Mouse (Mus musculus) forebrain, embryonic 15.5 days (tissue): ENCODE results near the gene Zic5. TPM values are rescaled to one million over a fixed set of nuclear protein-coding genes. Genes with fewer than 3 reads are reported as not detected.
"Not testable (repeated sequence)": the region's sequence is repeated elsewhere in the genome, so short reads cannot be mapped to it uniquely, and the experiment has no call there.

Source experiments
- ATAC-seq: fragments of 200-750 bp; cut with Nextera tagmentation; replicated peaks from 2 replicates; pipeline ENCODE4 v1.8.0; 2017; ENCODE audit warnings: mild to moderate bottlenecking, moderate TSS enrichment, moderate library complexity
- H3K27ac ChIP-seq: fragments of 300-500 bp; sonication (generic); replicated peaks from 2 replicates; pipeline ENCODE4 v1.5.1; 2015; ENCODE audit warnings: mild to moderate bottlenecking, inconsistent platforms
- H3K27me3 ChIP-seq: fragments of 300-500 bp; sonication (generic); 2 replicates; pipeline ENCODE4 v1.6.1; 2015; ENCODE audit warnings: inconsistent platforms
- H3K36me3 ChIP-seq: fragments of 300-500 bp; sonication (generic); 2 replicates; pipeline ENCODE4 v1.6.1; 2015; ENCODE audit warnings: mild to moderate bottlenecking, inconsistent platforms
- H3K4me1 ChIP-seq: fragments of 300-500 bp; sonication (generic); 2 replicates; pipeline ENCODE4 v1.6.1; 2015; ENCODE audit warnings: inconsistent platforms
- H3K4me2 ChIP-seq: fragments of 300-500 bp; sonication (generic); replicated peaks from 2 replicates; pipeline ENCODE4 v1.6.1; 2015; ENCODE audit warnings: mild to moderate bottlenecking, inconsistent platforms
- H3K4me3 ChIP-seq: fragments of 300-500 bp; sonication (generic); 2 replicates; pipeline ENCODE4 v1.5.1; 2015; ENCODE audit warnings: mild to moderate bottlenecking, inconsistent platforms
- H3K9ac ChIP-seq: fragments of 300-500 bp; sonication (generic); replicated peaks from 2 replicates; pipeline ENCODE4 v1.6.1; 2015; ENCODE audit warnings: mild to moderate bottlenecking, inconsistent platforms
- H3K9me3 ChIP-seq: fragments of 300-500 bp; sonication (generic); 2 replicates; pipeline ENCODE4 v1.6.1; 2016; ENCODE audit warnings: inconsistent platforms
- WGBS: fragments of 180-500 bp; shearing (Covaris S2); methylation state at CpG from one replicate; pipeline ENCODE4 v1.1.7; 2015; ENCODE audit warnings: mixed read lengths; 5-methylcytosine and 5-hydroxymethylcytosine counted together
- polyA plus RNA-seq: library from polyadenylated mRNA; unstranded; fragments of >200 nt; fragmentation: Nextera tagmentation; extraction: Ambion mirVana; gene quantifications from 2 replicates; pipeline ENCODE4 v1.2.1, GENCODE M21; 2015

Gene Zic5
- polyA plus RNA-seq, 1 experiment from 2014 or later, result 14.2 TPM

DNA sequence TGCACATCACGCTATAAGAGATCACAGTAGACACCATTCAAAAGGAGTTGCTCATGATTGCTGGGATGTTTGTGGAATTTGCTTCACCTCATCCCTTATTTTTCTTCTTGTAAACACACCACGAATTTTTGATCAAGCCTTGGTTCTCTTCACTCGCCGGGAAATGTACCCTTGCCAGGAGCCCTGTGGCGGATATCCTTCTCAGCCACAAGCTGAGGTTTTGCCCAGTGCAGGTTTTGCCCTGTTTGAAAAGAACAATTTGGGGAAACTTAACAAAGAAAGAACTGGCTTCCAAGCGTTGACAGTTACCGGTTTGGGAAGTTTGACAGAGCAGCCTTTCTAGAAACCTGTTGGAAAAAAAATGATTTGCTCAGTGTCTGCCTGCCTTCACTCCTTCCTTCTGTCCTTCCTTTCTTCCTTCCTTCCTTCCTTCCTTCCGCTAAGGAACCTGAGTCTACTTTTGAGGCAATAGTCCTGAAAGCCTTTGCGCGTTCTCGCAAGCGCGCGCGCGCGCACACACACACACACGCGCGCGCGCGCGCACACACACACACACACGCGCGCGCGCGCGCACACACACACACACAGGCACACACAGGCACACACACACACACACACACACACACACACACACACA lies 6.1 kb upstream of the Zic5 start:
- Histone ChIP-seq H3K4me1 (peaks cover 27% of the 10 kb centered on the region), H3K4me2 (peak overlapping the region; percentile 68), H3K27ac (peak overlapping the region; percentile 78), H3K4me3 (0 out of 2 replicates have a peak overlapping the region, but pooled peaks have one; percentile 5), H3K9me3 (no peaks in the 10 kb centered on the region), H3K27me3 (peaks cover 41% of the 10 kb centered on the region), H3K36me3 (no peaks in the 10 kb centered on the region), H3K9ac (no peak overlapping the region; the same call in 1 of the 2 replicates)
- whole genome bisulfite sequencing, result 6% methylated on average over 30 of the region's 31 CpGs
- ATAC-seq, result no peak

DNA sequence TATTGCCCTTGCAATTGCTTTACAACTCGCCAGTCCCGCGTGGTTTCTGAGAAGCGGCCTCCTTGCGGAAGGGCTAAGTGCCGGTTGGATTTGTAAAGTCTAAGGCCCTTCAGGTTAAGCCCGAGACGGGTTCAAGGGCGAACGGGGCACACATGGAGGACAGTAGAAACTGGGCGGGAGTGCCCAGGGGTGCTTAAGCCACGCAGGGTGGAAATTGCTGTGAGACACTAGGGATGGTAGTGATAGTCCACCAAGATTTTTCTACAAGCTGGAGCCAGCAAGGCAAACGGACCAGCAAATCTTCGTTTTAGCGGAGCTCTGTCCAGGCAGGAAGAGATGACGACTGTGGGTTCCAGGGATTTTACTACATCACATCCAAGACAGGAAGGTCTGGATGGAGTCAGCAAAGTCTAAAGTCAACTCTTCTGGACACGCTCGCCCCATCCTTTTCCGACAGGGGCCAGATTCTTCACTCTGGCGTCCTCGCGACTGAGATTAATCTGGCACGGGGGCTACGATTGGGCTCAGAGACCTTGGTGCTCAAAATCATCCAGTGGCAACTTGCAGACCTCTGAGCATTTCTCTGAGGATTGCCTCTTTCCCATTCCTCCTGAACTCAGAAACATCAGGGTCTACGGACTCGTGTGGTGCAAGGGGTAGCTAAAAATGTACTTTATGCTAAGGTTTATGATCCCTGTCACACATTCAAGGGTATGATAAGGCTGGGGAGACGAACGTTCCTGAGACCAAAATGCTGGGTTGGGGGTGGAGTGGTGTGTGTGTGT lies 3.7 kb upstream of the Zic5 start:
- Histone ChIP-seq H3K27ac (peak overlapping the region; percentile 70), H3K9me3 (no peaks in the 10 kb centered on the region), H3K4me2 (peak overlapping the region; percentile 26), H3K36me3 (no peaks in the 10 kb centered on the region), H3K27me3 (peaks cover 43% of the 10 kb centered on the region), H3K4me1 (peaks cover 21% of the 10 kb centered on the region), H3K9ac (no peak overlapping the region), H3K4me3 (no peak overlapping the region)
- WGBS, result 14% methylated on average over 28 of the region's 28 CpGs
- ATAC-seq, result no peak

DNA sequence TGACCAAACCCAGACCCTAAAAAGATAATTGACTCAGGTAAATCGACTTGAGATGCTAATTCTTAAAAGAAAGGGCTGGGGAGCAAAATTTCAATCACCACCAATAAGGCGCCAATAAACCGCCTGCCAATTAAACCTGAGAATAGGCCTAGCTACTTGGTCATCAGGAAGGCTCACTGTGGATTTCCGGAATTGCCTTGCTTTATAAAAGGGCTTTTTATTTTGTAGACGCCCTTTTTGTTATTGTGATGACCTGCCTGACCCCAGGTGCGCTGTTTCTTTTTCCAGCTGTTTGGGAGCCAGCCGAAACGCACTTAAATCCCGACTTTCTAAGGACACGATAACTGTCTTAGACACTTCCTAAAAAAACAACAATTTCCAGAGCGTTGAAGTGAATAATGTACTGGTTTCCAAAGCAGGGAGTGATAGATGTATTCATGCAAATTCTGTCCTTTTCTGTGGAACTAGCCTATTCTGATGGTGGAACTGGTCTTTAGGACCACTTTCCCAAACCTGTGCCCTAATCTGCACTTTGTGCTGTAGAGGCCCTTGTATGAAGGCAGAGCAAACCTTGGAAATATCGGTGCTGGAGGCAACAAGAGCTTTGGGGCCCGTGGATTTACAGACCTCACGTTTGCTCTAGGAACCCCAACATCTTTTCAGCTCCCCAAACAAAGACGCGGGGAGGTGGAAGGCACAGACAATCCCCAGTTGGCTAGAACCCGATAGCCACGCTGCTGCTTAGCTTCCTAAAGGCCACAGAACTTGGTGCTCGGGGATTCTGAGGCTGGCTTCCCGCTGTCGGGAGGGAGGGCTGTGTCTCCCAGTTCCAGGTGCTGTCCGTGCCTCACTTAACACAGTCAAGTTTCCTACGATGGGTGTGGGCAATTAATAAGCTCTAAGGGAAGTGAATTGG lies 2.7 kb upstream of the Zic5 start:
- H3K9me3 ChIP-seq, result no peaks in the 10 kb centered on the region
- 17% methylated on average over 23 of the region's 23 CpGs for WGBS
- H3K4me1 ChIP-seq, result peaks cover 30% of the 10 kb centered on the region
- H3K27ac ChIP-seq, result peak overlapping the region; percentile 70
- peak overlapping the region; percentile 26 for H3K4me2 ChIP-seq
- no peaks in the 10 kb centered on the region for H3K36me3 ChIP-seq
- H3K9ac ChIP-seq, result no peak overlapping the region
- H3K4me3 ChIP-seq, result no peak overlapping the region
- H3K27me3 ChIP-seq, result peaks cover 51% of the 10 kb centered on the region
- no peak for ATAC-seq

DNA sequence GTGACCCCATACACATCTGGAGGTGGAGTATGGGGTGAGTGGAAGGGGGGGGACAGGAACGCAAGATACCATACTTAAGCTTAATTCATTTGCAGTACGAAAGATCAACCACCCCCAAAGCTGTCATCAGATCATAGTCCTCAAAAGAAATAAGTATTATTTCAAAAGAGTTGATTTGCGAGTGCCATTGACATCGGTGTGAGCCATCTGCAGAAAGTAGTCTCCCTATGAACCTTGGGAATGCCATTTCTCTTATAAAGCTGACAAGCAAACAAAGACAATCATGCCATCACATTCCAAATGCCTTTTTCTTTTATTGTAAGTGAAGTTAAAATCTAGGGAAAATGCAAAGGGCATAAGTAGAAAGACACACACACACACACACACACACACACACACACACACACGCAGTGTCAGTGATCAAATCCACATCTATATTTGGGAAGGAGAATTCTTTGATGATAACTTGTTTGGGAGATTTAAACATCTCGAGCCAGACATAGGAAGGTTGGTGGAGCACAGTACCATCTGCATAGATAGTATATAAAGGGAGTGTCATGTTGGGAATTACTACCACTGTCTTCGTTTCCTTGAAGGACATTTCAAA lies 1.4 kb upstream of the Zic5 start:
- H3K27me3 ChIP-seq, result peaks cover 58% of the 10 kb centered on the region
- no peak overlapping the region for H3K4me3 ChIP-seq
- H3K4me1 ChIP-seq, result peaks cover 32% of the 10 kb centered on the region
- H3K36me3 ChIP-seq, result no peaks in the 10 kb centered on the region
- no peaks in the 10 kb centered on the region for H3K9me3 ChIP-seq
- no peak overlapping the region for H3K4me2 ChIP-seq
- ATAC-seq, result no peak
- WGBS, result 57% methylated on average over 7 of the region's 7 CpGs
- H3K9ac ChIP-seq, result no peak overlapping the region
- 0 out of 2 replicates have a peak overlapping the region, but pooled peaks have one; percentile 9 for H3K27ac ChIP-seq

DNA sequence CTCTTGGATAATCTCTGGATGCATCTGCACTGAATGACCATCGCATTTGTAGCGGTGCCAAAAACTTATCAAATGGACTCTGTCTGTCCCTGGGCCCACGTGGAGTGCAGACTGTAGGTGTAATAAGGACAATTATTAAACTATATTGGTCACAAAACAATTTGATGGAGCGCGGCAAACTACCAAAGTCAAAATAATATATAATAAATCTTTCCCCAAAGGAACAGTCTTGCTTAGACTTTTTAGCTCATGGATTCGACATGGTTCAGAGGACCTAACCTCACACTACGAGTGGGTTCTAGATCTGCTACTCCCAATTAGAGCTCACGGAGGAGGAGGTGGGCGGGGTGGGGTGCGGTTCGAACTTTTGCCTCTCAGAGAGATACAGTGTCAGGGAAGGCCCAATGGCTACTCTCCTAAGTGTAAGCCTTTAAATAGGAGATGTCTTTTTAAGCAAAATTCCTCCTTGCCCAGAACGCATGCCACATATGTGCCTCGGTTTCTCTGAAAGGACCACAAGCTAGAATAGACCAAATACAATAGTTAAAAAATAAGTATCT lies 534 bp upstream of the Zic5 start:
- no peak for ATAC-seq

DNA sequence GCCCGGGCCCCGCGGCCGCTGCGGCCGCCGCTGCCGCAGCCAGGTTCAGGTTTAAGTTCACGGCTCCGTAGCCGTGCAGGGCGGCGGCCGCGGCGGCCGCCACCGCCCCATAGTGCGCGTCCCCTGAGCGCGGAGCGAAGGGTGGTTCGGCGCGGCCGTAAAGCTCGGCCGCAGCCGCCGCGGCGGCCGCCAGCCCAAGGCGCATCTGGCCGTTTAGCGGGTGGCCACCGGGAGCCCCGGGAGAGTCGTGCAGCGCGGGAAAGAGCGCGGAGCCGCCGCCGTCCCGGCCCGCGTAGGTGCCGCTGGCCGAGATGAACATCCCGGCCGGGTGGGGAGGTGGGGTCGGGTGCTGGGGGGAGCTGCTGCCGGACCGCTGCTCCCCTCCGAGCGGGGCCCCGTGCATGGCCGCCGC lies 1.1 kb downstream of the Zic5 start:
- ATAC-seq, result no peak; the same call in 1 of the 2 replicates
- H3K9ac ChIP-seq, result peak overlapping the region; percentile 58
- H3K4me2 ChIP-seq, result peak overlapping the region; percentile 85
- peak overlapping the region; percentile 91 for H3K27ac ChIP-seq
- H3K4me3 ChIP-seq, result peak overlapping the region; percentile 51
- WGBS, result 0% methylated on average over 62 of the region's 62 CpGs
- peaks cover 30% of the 10 kb centered on the region for H3K4me1 ChIP-seq
- H3K36me3 ChIP-seq, result no peaks in the 10 kb centered on the region
- peaks cover 49% of the 10 kb centered on the region for H3K27me3 ChIP-seq
- no peaks in the 10 kb centered on the region for H3K9me3 ChIP-seq

More for the DNA sequence above, 534 bp upstream of the Zic5 start:
- Histone ChIP-seq H3K4me1 (peaks cover 28% of the 10 kb centered on the region), H3K27me3 (peaks cover 54% of the 10 kb centered on the region), H3K36me3 (no peaks in the 10 kb centered on the region), H3K9me3 (no peaks in the 10 kb centered on the region), H3K4me2 (peak overlapping the region; percentile 85), H3K9ac (no peak overlapping the region), H3K27ac (peak overlapping the region; percentile 91; the same call in 1 of the 2 replicates), H3K4me3 (peak overlapping the region; percentile 51)
- 27% methylated on average over 13 of the region's 13 CpGs for WGBS

DNA sequence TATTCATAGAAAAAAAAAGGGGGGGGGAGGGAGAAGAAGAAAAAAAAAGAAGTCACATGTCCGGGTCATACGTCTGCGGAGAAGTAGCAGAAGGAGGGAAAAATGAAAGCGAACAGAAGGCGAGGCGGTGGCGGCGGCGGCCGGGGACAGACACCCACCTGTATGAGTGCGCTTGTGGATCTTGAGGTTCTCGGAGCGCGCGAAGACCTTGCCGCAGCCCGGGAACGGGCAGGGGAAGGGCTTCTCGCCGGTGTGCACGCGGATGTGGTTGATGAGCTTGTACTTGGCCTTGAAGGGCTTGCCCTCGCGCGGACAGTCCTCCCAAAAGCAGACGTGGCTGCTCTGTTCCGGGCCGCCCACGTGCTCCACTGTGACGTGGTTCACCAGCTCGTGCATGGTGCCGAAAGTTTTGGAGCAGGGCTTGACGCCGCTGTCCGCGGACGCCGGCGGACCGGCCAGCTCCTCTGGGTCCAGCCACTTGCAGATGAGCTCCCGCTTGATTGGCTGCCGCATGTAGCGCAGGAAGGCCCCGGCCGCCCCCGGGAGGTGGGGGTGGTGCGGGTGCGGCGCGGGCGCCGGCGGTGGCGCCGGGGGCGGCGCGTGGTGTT lies 1.6 kb downstream of the Zic5 start:
- Histone ChIP-seq H3K9ac (peak overlapping the region; percentile 58), H3K4me1 (peaks cover 30% of the 10 kb centered on the region), H3K27ac (peak overlapping the region; percentile 91), H3K27me3 (peaks cover 46% of the 10 kb centered on the region), H3K4me2 (peak overlapping the region; percentile 85), H3K4me3 (peak overlapping the region; percentile 51)
- not testable (repeated sequence) for ATAC-seq, H3K36me3 ChIP-seq, H3K9me3 ChIP-seq
- WGBS, result 0% methylated on average over 44 of the region's 58 CpGs

DNA sequence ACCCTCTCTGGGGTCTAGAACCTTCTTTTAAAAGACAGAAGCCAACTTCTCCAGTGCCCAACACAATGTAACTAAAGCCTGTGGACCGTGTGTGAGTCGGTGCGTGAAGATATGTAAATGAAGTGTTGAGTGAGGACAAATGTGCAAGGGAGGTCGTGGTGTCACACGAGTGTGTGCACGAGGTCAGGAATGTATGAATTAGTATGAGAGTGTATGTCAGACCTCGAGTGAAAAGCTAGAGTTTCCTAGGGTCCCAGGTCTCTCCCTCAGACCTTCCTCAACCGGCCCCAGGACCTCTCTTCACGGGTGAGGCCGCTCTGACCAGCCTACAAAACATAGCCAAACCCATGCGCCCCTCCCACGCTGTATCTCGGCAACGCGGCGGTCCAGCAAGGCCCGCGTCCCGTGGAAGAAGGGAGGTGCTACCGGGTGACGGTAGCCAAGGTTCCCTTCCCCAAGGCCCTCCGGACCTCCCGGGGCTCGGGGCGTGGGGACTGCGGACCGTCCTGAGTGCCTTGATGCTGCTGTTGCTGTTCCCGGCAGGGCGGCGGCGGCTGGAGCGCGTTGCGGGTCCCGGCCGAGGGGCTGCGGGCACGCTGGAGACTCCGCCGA lies 2.3 kb downstream of the Zic5 start:
- peaks cover 30% of the 10 kb centered on the region for H3K4me1 ChIP-seq
- H3K36me3 ChIP-seq, result no peaks in the 10 kb centered on the region
- 1% methylated on average over 40 of the region's 40 CpGs for WGBS
- H3K9ac ChIP-seq, result peak overlapping the region; percentile 58
- H3K4me2 ChIP-seq, result peak overlapping the region; percentile 85
- peak overlapping the region; percentile 51 for H3K4me3 ChIP-seq
- ATAC-seq, result no peak
- H3K27me3 ChIP-seq, result peaks cover 45% of the 10 kb centered on the region
- no peaks in the 10 kb centered on the region for H3K9me3 ChIP-seq
- H3K27ac ChIP-seq, result peak overlapping the region; percentile 91

DNA sequence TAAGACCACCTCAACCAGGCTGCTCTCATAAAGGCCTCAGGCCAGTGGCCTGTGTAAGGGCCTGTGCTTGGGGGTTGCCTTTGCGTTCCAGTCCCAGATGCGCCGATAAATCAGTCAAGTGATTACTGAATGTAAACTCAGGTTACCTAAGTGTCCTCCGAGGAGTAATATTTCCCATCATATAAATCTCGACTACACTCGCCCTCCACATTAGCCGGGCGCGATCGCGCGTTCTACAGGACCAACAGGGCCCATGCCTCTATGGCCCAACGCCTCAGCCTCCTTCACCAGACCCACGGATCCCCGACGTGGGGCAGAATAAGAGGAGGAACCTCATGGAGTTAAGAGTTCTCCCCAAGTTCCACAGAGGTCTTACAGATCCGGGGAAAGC lies 2.8 kb downstream of the Zic5 start:
- Histone ChIP-seq H3K4me2 (peak overlapping the region; percentile 85), H3K27me3 (peaks cover 45% of the 10 kb centered on the region), H3K4me3 (peak overlapping the region; percentile 51), H3K9ac (peak overlapping the region; percentile 58), H3K9me3 (no peaks in the 10 kb centered on the region), H3K4me1 (peaks cover 30% of the 10 kb centered on the region), H3K36me3 (no peaks in the 10 kb centered on the region), H3K27ac (peak overlapping the region; percentile 91)
- ATAC-seq, result no peak
- WGBS, result 6% methylated on average over 17 of the region's 17 CpGs

DNA sequence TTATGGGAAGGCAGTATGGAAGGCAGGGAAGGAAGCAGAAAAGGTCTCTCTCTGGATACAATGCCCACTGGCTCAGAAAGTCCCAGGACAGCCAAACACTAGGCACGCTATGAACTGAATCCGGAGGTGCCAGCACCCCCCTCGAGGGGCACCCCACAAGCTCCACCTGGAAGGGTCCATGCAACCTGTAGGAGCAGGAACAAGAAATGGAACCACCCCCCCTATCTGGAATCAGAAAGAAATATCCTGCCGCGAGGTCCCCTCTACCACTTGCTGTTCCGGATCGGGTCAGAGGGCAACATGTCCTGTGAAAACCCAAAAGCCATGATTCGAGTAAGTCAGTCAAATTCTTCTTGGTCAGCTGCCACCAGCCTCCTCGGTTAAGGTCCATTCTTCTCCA lies 3.5 kb downstream of the Zic5 start:
- H3K4me3 ChIP-seq, result peak overlapping the region; percentile 51
- H3K27me3 ChIP-seq, result peaks cover 39% of the 10 kb centered on the region
- H3K27ac ChIP-seq, result peak overlapping the region; percentile 91
- H3K36me3 ChIP-seq, result no peaks in the 10 kb centered on the region
- H3K4me2 ChIP-seq, result peak overlapping the region; percentile 85
- no peaks in the 10 kb centered on the region for H3K9me3 ChIP-seq
- no peak for ATAC-seq
- peak overlapping the region; percentile 58 for H3K9ac ChIP-seq
- WGBS, result 11% methylated on average over 9 of the region's 9 CpGs
- peaks cover 30% of the 10 kb centered on the region for H3K4me1 ChIP-seq
